20 mouse cellular contexts compared by ENCODE assay signal in genomic region chr10:100460515-100460914, GRCm38 (mm10). TPM values are rescaled to one million over a fixed set of nuclear protein-coding genes. Genes with fewer than 3 reads are reported as not detected.
A peak's percentile ranks its signal among the peaks of the same experiment; 100 is the strongest.
DNase-seq lines count a peak whose midpoint lies in the region; ATAC-seq and TF ChIP-seq lines count a peak whose summit lies in the region.
"Had no signal": no experiment of that assay in that cellular context is flagged by ENCODE, and none has a peak within 500 bp of the region (broad histone marks: within the 10 kb centered on the region; RNA-seq: fewer than 3 reads in every experiment).

No protein-coding gene starts in this region.

- H3K27ac ChIP-seq in forebrain, embryonic 15.5 days (replicated peaks), result no peak overlapping the region
- H3K27ac ChIP-seq: embryonic facial prominence, embryonic 10.5 days; embryonic facial prominence, embryonic 12.5 days; forebrain, embryonic 13.5 days had no signal

- peaks cover 53% of the 10 kb centered on the region for H3K36me3 ChIP-seq in C2C12 (ENCODE audit: control insufficient read depth, insufficient read depth)
- peaks cover 20% of the 10 kb centered on the region for H3K36me3 ChIP-seq in forebrain, embryonic 15.5 days

- no peaks in the 10 kb centered on the region for H3K79me2 ChIP-seq in C2C12 (ENCODE audit: control insufficient read depth, insufficient read depth)

- H3K9me3 ChIP-seq in forebrain, embryonic 15.5 days, result no peaks in the 10 kb centered on the region
- H3K9me3 ChIP-seq: embryonic facial prominence, embryonic 10.5 days; embryonic facial prominence, embryonic 12.5 days; forebrain, embryonic 13.5 days had no signal

- H3K4me1 ChIP-seq in forebrain, embryonic 15.5 days, result no peaks in the 10 kb centered on the region
- H3K4me1 ChIP-seq: embryonic facial prominence, embryonic 10.5 days; embryonic facial prominence, embryonic 12.5 days; forebrain, embryonic 13.5 days had no signal

- ATAC-seq in forebrain, embryonic 15.5 days (replicated peaks), result no peak
- ATAC-seq: activated CD4-positive, CD25-positive, alpha-beta regulatory T cell, adult 4 months; forebrain, embryonic 13.5 days; forebrain, embryonic 16.5 days had no signal

- DNase-seq in 3134 (ENCODE audit: extremely low read depth, insufficient read length, low spot score), result peak; percentile 29
- peak; percentile 65 for DNase-seq in NIH3T3 (ENCODE audit: low read depth)
- DNase-seq in frontal cortex, postnatal 25 days (ENCODE audit: low spot score in 2 of 2), result no peak
- DNase-seq in urinary bladder, adult 2 months (ENCODE audit: low spot score), result no peak
- DNase-seq: adrenal gland, adult 8-10 months; adrenal gland, postnatal 14 days; adrenal gland, postnatal 36 days; B cell, adult 2 months; cerebellum, adult 11-12 months; cerebellum, adult 2 months; cerebellum, adult 9-10 months; cerebellum, postnatal 10 days; cerebellum, postnatal 25 days had no signal

- H3K4me2 ChIP-seq in forebrain, embryonic 15.5 days (replicated peaks), result no peak overlapping the region
- H3K4me2 ChIP-seq: embryonic facial prominence, embryonic 12.5 days; forebrain, embryonic 13.5 days had no signal

- H3K9ac ChIP-seq in forebrain, embryonic 15.5 days (replicated peaks), result no peak overlapping the region
- H3K9ac ChIP-seq: embryonic facial prominence, embryonic 12.5 days; forebrain, embryonic 13.5 days had no signal

- no peak overlapping the region for H3ac ChIP-seq in C2C12 (ENCODE audit: control insufficient read depth, insufficient read length, low read depth)

- no peaks in the 10 kb centered on the region for H3K27me3 ChIP-seq in C2C12 (ENCODE audit: control insufficient read depth, insufficient read depth, insufficient read length)
- no peaks in the 10 kb centered on the region for H3K27me3 ChIP-seq in forebrain, embryonic 15.5 days
- H3K27me3 ChIP-seq: embryonic facial prominence, embryonic 12.5 days; forebrain, embryonic 13.5 days had no signal

- no peak overlapping the region for H3K4me3 ChIP-seq in C2C12 (ENCODE audit: insufficient read depth, poor library complexity, severe bottlenecking)
- H3K4me3 ChIP-seq in forebrain, embryonic 15.5 days, result no peak overlapping the region
- H3K4me3 ChIP-seq: embryonic facial prominence, embryonic 10.5 days; embryonic facial prominence, embryonic 12.5 days; forebrain, embryonic 13.5 days had no signal

- no peak for TF ChIP-seq CTCF in C2C12 (IDR thresholded peaks at IDR 0.05; ENCODE audit: control insufficient read depth, insufficient read depth, insufficient read length)

- peaks cover 1% of the 10 kb centered on the region for H3K79me3 ChIP-seq in C2C12 (ENCODE audit: low read depth)

TF ChIP-seq in C2C12, 6 proteins besides CTCF, POLR2A, EP300 and RAD21:
- TF ChIP-seq MAX (IDR thresholded peaks at IDR 0.05) (no peak), FOSL1 (IDR thresholded peaks at IDR 0.05; ENCODE audit: insufficient read depth, low read length, poor library complexity, severe bottlenecking) (peak; percentile 54), USF1 (IDR thresholded peaks at IDR 0.05; ENCODE audit: low read depth) (no peak)

RNA-seq across cellular contexts. Expression of gene Tmtc3, which starts 26.6 kb away (rescaled TPM):
- polyA plus RNA-seq in C2C12 (2012; fragmentation: generic; extraction: Trizol), result 3.4 TPM
- polyA plus RNA-seq in urinary bladder, adult 2 months (2012; rRNA removed), result 16.8 and 17.2 TPM in 2 replicates
- 9.6 and 10.1 TPM in 2 replicates for polyA plus RNA-seq in forebrain, embryonic 15.5 days (2015; fragmentation: Nextera tagmentation; extraction: Ambion mirVana)

RNA-seq across cellular contexts. Expression of gene Cep290, which starts 26.8 kb away (rescaled TPM):
- 2.2 TPM for polyA plus RNA-seq in C2C12 (2012; fragmentation: generic; extraction: Trizol)
- polyA plus RNA-seq in urinary bladder, adult 2 months (2012; rRNA removed), result 6.5 and 6.8 TPM in 2 replicates
- polyA plus RNA-seq in forebrain, embryonic 15.5 days (2015; fragmentation: Nextera tagmentation; extraction: Ambion mirVana), result 6.9 and 7.7 TPM in 2 replicates

Comparison
In these comparisons a context has a peak if more than half of its experiments do, and no peak if none do; other contexts are left out.
1. DNase-seq: peak in 3134 (single experiment) and NIH3T3 (single experiment); none in frontal cortex, postnatal 25 days (0 of 2) and urinary bladder, adult 2 months (single experiment).